Mouse (Mus musculus) MN1 (cell line): ENCODE measurements around the gene Etfa.

Experiments
- DNase-seq: peaks from one replicate; pipeline ENCODE4 v3.0.0-alpha.2; 2016; ENCODE audit warnings: low spot score

Gene Etfa

GRCm38 (mm10) chr9:55511521-55511993 is 486 bp downstream of the Etfa start:
- DNase-seq, result peak; percentile 61

- no peak for DNase-seq
Measured at GRCm38 (mm10) chr9:55510651-55511235, 1.3 kb downstream of the Etfa start.

GRCm38 (mm10) chr9:55509731-55510130 is 2.3 kb downstream of the Etfa start:
- no peak for DNase-seq

GRCm38 (mm10) chr9:55508701-55509100 is 3.3 kb downstream of the Etfa start:
- DNase-seq, result no peak

GRCm38 (mm10) chr9:55507922-55508321 is 4.1 kb downstream of the Etfa start:
- DNase-seq, result no peak

GRCm38 (mm10) chr9:55482116-55482515 is 29.9 kb downstream of the Etfa start:
- DNase-seq, result no peak

GRCm38 (mm10) chr9:55478699-55479098 is 33.3 kb downstream of the Etfa start:
- DNase-seq, result no peak

- no peak for DNase-seq
Measured at GRCm38 (mm10) chr9:55476084-55476483, 36.0 kb downstream of the Etfa start.

- peak; percentile 37 for DNase-seq
Measured at GRCm38 (mm10) chr9:55468397-55468796, 43.6 kb downstream of the Etfa start.

GRCm38 (mm10) chr9:55453366-55453765 is 58.7 kb downstream of the Etfa start:
- DNase-seq, result no peak

- DNase-seq, result no peak
Measured at GRCm38 (mm10) chr9:55452906-55453305, 59.1 kb downstream of the Etfa start.

GRCm38 (mm10) chr9:55451426-55451825 is 60.6 kb downstream of the Etfa start:
- no peak for DNase-seq

- no peak for DNase-seq
Measured at GRCm38 (mm10) chr9:55450035-55450434, 62.0 kb downstream of the Etfa start.

GRCm38 (mm10) chr9:55449108-55449507 is 62.9 kb downstream of the Etfa start:
- no peak for DNase-seq

GRCm38 (mm10) chr9:55447509-55447908 is 64.5 kb downstream of the Etfa start:
- DNase-seq, result peak; percentile 16

- DNase-seq, result no peak
Measured at GRCm38 (mm10) chr9:55439206-55439780, 72.8 kb downstream of the Etfa start.

GRCm38 (mm10) chr9:55438433-55438832 is 73.6 kb downstream of the Etfa start:
- no peak for DNase-seq

GRCm38 (mm10) chr9:55433875-55434274 is 78.2 kb downstream of the Etfa start:
- DNase-seq, result no peak

- DNase-seq, result peak; percentile 57
Measured at GRCm38 (mm10) chr9:55432306-55433289, 79.4 kb downstream of the Etfa start.

- DNase-seq, result no peak
Measured at GRCm38 (mm10) chr9:55430133-55430532, 81.9 kb downstream of the Etfa start.

- peak; percentile 66 for DNase-seq
Measured at GRCm38 (mm10) chr9:55429242-55429975, 82.6 kb downstream of the Etfa start.

GRCm38 (mm10) chr9:55425271-55425810 is 86.7 kb downstream of the Etfa start:
- no peak for DNase-seq
